Mouse (Mus musculus) ES-Bruce4 (cell line): Measurements from ENCODE around the gene Taf1c. TPM values are rescaled to one million over a fixed set of nuclear protein-coding genes. Genes with fewer than 3 reads are reported as not detected.

Experiments
- H3K27ac ChIP-seq: 2 replicates; pipeline ENCODE4 v1.5.1; 2012; ENCODE audit warnings: low read length, inconsistent platforms; ENCODE audit not compliant: insufficient read depth
- H3K27me3 ChIP-seq: 2 replicates; pipeline ENCODE4 v1.6.1; 2012; ENCODE audit warnings: mild to moderate bottlenecking, low read length, inconsistent platforms; ENCODE audit not compliant: control insufficient read depth, poor library complexity, insufficient read depth, severe bottlenecking
- H3K36me3 ChIP-seq: 2 replicates; pipeline ENCODE4 v1.6.1; 2012; ENCODE audit warnings: inconsistent platforms, mild to moderate bottlenecking, low read length, moderate library complexity; ENCODE audit not compliant: control insufficient read depth, poor library complexity, insufficient read depth, severe bottlenecking
- H3K4me1 ChIP-seq: one replicate; pipeline ENCODE4 v1.8.1; 2011; ENCODE audit warnings: low read length; ENCODE audit not compliant: control insufficient read depth, insufficient read depth
- H3K4me3 ChIP-seq: 2 replicates; pipeline ENCODE4 v1.5.1; 2011; ENCODE audit warnings: low read depth, mild to moderate bottlenecking, low read length
- H3K9ac ChIP-seq: 2 replicates; pipeline ENCODE4 v1.6.1; 2012; ENCODE audit warnings: low read depth, mild to moderate bottlenecking, inconsistent platforms; ENCODE audit not compliant: poor library complexity, severe bottlenecking
- H3K9me3 ChIP-seq: replicated peaks from 2 replicates; pipeline ENCODE4 v1.6.1; 2012; ENCODE audit warnings: mild to moderate bottlenecking, low read length, inconsistent platforms; ENCODE audit not compliant: control insufficient read depth, poor library complexity, insufficient read depth, severe bottlenecking
- CTCF ChIP-seq: IDR thresholded peaks from one replicate; pipeline ENCODE4 v1.8.1; 2011; ENCODE audit warnings: low read depth, low read length
- EP300 ChIP-seq: IDR thresholded peaks from 2 replicates; pipeline ENCODE4 v1.6.1; 2011; ENCODE audit warnings: low read depth, low read length; ENCODE audit not compliant: insufficient read depth
- POLR2A ChIP-seq: IDR thresholded peaks from one replicate; pipeline ENCODE4 v1.8.1; 2011; ENCODE audit warnings: low read length; ENCODE audit not compliant: insufficient read depth
- polyA plus RNA-seq: library from polyadenylated mRNA; stranded (reverse); fragments of >200 nt; gene quantifications from 2 replicates; pipeline ENCODE4 v1.2.4, GENCODE M21; 2011; ENCODE audit warnings: low read depth; ENCODE audit not compliant: missing spikeins, insufficient read depth, insufficient read length

The Taf1c gene
- polyA plus RNA-seq, 1 experiment, result 7.3 TPM

GRCm38 (mm10) chr8:119568951-119569350 is 36.1 kb downstream of the Taf1c start:
- Histone ChIP-seq H3K27me3 (no peaks in the 10 kb centered on the region), H3K36me3 (no peaks in the 10 kb centered on the region), H3K4me3 (no peak overlapping the region), H3K9ac (no peak overlapping the region), H3K9me3 (no peaks in the 10 kb centered on the region), H3K27ac (no peak overlapping the region), H3K4me1 (no peaks in the 10 kb centered on the region)
- TF ChIP-seq CTCF, result no peak
- no peak for TF ChIP-seq POLR2A
- TF ChIP-seq EP300, result no peak

- no peak for TF ChIP-seq POLR2A
- TF ChIP-seq EP300, result no peak
- no peak for TF ChIP-seq CTCF
- Histone ChIP-seq H3K9me3 (no peaks in the 10 kb centered on the region), H3K9ac (no peak overlapping the region), H3K27ac (no peak overlapping the region), H3K4me3 (no peak overlapping the region), H3K36me3 (peaks cover 4% of the 10 kb centered on the region; the same call in 1 of the 2 replicates), H3K4me1 (no peaks in the 10 kb centered on the region), H3K27me3 (no peaks in the 10 kb centered on the region)
Measured at GRCm38 (mm10) chr8:119568251-119568650, 36.8 kb downstream of the Taf1c start.

GRCm38 (mm10) chr8:119566367-119566766 is 38.7 kb downstream of the Taf1c start:
- H3K9me3 ChIP-seq, result no peaks in the 10 kb centered on the region
- no peaks in the 10 kb centered on the region for H3K4me1 ChIP-seq
- TF ChIP-seq CTCF, result no peak
- peak; percentile 67; the same call in 1 of the 2 replicates for TF ChIP-seq EP300
- no peak for TF ChIP-seq POLR2A
- H3K9ac ChIP-seq, result peak overlapping the region; percentile 32
- no peaks in the 10 kb centered on the region for H3K27me3 ChIP-seq
- H3K27ac ChIP-seq, result peak overlapping the region; percentile 23; the same call in 1 of the 2 replicates
- peak overlapping the region; percentile 41 for H3K4me3 ChIP-seq
- H3K36me3 ChIP-seq, result peaks cover 4% of the 10 kb centered on the region; the same call in 1 of the 2 replicates

DNA sequence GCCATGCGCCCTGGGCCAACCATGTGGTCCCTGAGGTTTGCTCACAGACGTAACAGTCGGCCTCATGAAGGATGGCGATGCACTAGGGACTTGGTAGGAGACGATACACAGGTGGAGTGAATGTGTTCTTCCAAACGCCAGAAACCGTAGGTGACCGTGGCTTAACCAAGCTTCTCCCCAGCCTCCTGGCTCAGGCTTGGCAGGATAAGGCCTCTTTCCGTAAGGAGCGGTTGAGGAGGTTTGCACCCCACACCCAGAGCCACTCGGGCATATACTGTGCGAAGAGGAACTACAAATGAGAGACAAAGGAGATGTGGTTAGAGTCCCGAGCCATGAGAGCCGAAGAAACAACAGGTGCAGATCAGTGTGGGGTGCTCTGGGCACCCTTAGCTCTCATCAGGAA is 41.2 kb downstream of the Taf1c start:
- Histone ChIP-seq H3K4me3 (no peak overlapping the region), H3K9ac (no peak overlapping the region), H3K27me3 (no peaks in the 10 kb centered on the region), H3K9me3 (no peaks in the 10 kb centered on the region), H3K4me1 (no peaks in the 10 kb centered on the region), H3K36me3 (peaks cover 4% of the 10 kb centered on the region; the same call in 1 of the 2 replicates), H3K27ac (no peak overlapping the region)
- no peak for TF ChIP-seq POLR2A
- TF ChIP-seq CTCF, result no peak
- no peak for TF ChIP-seq EP300

- peaks cover 2% of the 10 kb centered on the region for H3K4me1 ChIP-seq
- peak overlapping the region; percentile 33 for H3K4me3 ChIP-seq
- H3K27ac ChIP-seq, result peak overlapping the region; percentile 47; the same call in 1 of the 2 replicates
- H3K36me3 ChIP-seq, result peaks cover 8% of the 10 kb centered on the region; the same call in 1 of the 2 replicates
- no peaks in the 10 kb centered on the region for H3K9me3 ChIP-seq
- peak overlapping the region; percentile 97 for H3K9ac ChIP-seq
- H3K27me3 ChIP-seq, result no peaks in the 10 kb centered on the region
- TF ChIP-seq POLR2A (no peak), CTCF (no peak), EP300 (no peak)
Measured at GRCm38 (mm10) chr8:119559402-119559720, 45.7 kb downstream of the Taf1c start.

DNA sequence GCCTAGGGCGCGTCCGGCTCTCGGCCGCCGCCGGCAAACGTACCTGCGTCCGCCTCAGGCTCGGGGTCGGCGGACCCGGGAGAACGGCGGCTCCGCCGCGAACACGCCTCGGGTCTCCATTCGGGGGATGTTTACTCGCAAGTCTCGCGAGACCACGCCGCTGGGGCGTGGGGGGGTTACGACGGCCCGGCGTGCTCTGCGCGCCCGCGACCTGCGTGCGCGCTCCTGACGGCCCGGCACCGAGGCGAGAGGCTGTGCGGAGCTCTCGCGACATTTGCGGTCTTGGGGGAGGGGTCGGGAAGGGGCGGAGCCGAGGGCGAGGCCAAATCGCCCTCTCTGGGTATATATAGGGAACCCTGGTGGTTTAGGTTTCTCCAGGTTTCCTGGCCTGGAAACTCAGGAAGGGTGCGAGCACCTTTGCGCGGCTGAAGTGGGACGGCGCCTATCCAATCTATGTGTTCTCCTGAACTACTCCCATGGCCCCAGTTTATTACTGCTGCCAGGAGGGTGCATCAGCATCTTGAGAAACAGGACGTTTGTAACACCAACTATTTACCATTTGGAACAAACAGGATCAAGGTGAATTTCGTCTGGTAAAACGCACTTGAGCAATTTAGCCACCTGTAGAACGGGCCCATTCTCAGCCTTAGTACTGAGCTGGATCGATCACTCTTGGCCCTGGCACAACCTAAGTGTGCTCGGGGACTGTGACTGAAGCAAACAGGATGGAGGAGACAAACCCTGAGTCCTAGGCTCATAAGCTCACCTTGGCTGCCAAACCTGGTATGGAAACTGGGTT is 46.2 kb downstream of the Taf1c start, which contains the start of gene Mbtps1:
TSS of gene Mbtps1 (minus strand) at position 133 of the 799 bp plus-strand sequence.
- Histone ChIP-seq H3K36me3 (peaks cover 10% of the 10 kb centered on the region; the same call in 1 of the 2 replicates), H3K9me3 (no peaks in the 10 kb centered on the region), H3K27me3 (no peaks in the 10 kb centered on the region), H3K4me3 (peak within 1 kb of the TSS; percentile 93), H3K27ac (peak within 1 kb of the TSS; percentile 80), H3K4me1 (peaks cover 2% of the 10 kb centered on the region), H3K9ac (peak within 1 kb of the TSS; percentile 97)
- TF ChIP-seq CTCF (no peak), EP300 (no peak), POLR2A (peak; percentile 99)
